Mouse (Mus musculus) heart, adult 11 months (tissue): ENCODE results near the gene Coa4.
A peak's percentile ranks its signal among the peaks of the same experiment; 100 is the strongest.

Experiments
- DNase-seq: peaks from one replicate; pipeline ENCODE4 v3.0.0; 2022

The Coa4 gene

DNA sequence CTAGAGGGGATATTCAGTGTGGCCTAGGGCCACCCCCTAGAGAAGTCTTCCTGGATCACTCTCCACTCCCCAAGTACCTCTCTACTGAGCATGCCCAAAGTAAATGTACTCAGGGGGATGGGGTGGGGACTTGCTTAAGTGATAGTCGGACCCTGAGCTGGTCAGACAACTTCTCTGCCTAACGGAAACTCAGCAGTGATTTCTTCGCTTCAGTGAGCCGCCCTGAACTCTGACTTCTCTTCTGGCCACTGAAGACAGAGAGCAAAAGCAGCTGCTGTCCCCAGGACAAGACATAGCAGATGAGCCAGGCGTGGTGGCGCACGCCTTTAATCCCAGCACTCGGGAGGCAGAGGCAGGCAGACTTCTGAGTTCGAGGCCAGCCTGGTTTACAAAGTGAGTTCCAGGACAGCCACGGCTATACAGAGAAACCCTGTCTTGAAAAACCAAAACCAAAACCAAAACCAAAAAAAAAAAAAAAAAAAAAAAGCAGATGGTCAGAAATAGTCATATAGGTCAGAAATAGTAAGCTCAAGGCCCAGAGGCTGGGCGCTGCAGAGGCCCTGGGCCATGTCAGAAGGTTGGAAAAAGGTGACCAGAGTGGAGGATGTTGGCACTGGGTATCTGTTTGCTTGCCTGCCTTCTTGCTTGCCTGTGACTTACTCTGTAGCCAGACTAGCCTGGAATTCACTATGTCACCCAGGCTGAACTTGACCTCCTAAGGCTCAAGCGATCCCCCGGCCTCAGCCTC lies 32.0 kb upstream of the Coa4 start:
- no peak for DNase-seq

DNA sequence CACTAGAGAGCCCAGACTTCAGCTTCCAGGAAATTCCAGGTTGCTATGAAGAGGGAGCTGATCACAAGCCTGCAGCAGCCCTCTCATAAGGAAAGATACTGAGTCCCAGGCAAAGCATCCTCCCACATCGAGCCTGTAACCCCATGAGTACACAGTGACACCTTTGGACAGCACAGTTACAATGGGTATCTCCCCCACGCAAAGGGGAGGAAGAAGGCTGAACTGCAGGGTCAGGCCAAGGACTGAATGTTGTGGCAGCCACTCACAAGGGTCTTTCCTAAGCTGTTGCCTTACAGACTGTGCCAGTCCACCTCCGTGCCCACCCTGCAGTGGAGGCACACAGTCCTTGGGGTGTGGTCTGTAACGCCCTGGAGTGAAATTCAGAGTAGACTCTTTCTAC lies 30.4 kb upstream of the Coa4 start:
- DNase-seq, result no peak

GRCm38 (mm10) chr7:100508670-100509069 lies 28.2 kb upstream of the Coa4 start:
- peak; percentile 91 for DNase-seq

DNA sequence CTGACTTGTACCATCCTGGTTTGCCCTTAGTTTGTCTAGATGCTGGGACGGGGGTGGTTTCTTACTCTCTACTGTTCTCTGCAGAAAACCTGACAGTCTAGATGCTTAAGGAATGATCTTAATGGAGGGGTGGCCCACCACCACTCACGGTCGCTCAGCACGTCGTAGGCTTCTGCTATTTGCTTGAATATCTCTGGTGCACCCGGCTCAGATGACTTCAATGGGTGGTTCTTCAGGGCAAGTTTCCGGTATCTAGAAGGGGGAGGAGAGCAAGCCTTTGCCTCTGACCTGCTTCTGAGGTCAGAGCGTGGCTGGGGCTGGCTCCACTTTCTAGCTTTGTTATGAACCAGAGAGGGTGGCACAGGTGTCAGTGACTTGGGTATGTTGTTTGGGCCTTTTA lies 25.3 kb upstream of the Coa4 start:
- no peak for DNase-seq

DNA sequence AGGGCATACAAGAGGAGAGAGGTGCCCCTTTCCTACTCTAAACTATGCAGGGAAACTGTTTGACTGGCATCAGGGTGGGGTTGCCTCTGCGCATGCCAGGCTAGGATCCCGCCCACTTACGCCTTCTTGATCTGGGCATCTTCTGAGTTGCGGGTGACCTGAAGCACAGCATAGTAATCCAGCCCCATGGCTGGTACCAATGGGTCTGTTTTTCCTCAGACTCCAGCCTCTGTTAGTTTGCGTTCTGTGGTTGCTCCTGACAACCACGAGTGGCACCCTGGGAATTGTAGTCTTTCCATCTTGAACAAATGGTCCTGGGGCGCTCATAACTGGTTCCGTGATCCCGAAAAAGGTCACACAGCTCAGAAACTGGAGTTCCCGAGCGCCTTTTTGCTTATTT lies 22.3 kb upstream of the Coa4 start, which contains the start of gene Dnajb13:
Dnajb13 (minus strand) TSS at position 388 of the 400 bp plus-strand sequence.
- no peak for DNase-seq

DNA sequence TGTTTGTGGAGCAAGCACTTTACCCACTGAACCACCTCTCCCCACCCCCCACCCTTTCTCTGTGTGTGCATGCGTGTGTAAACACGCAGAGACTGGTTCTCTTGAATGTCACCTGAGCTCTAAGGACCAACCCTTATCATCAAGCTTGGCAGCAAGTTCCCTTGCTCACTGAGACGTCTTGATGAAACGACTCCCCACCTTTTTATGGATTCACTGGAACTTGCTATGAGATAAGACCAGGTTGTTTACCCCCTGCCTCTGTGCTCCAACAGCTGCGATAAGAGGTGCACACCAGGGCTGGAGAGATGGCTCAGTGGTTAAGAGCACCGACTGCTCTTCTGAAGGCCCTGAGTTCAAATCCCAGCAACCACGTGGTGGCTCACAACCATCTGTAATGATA lies 16.7 kb upstream of the Coa4 start:
- no peak for DNase-seq

DNA sequence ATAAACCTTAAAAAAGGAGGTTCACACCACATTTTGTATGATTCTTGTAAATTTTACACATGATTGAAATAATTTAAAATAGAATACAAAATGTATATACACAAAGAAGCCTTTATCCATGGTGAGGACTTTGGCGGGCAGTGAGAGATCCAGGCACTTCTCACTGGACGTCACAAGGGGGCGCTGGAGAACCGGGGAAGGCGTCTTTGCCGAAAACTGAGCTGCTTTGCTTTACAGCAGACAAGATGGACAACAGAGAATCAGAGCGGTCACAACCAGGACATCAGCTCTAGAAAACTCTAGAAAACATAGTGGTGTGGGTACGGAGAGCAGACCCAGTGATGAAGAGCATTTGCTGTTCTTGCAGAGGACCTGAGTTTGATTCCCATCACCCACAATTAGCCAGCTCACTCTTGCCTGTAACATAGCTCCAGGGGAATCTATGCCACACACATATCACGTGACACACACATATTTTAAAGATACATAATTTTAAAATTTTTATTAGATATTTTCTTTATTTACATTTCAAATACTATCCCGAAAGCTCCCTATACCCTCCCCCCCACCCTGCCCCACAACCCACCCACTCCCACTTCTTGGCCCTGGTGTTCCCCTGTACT lies 16.1 kb upstream of the Coa4 start:
- peak; percentile 93 for DNase-seq

DNA sequence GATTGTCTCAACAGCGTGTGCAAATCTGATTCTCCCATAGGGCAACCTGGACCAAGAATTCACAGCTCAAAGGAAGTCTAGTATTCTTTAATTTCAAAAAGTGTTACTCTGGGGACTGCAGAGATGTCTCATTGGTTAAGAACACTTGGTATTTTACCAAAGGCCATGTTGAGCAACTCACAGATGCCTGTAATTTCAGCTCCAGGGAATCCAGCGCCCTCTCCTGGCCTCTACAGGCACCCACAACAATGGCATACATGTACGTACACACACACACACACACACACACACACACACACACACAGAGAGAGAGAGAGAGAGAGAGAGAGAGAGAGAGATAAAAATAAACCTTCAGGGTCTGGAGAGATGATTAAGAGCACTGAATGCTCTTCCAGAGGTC lies 14.6 kb upstream of the Coa4 start:
- no peak for DNase-seq

- no peak for DNase-seq
Measured at GRCm38 (mm10) chr7:100524669-100525068, 12.2 kb upstream of the Coa4 start.

DNA sequence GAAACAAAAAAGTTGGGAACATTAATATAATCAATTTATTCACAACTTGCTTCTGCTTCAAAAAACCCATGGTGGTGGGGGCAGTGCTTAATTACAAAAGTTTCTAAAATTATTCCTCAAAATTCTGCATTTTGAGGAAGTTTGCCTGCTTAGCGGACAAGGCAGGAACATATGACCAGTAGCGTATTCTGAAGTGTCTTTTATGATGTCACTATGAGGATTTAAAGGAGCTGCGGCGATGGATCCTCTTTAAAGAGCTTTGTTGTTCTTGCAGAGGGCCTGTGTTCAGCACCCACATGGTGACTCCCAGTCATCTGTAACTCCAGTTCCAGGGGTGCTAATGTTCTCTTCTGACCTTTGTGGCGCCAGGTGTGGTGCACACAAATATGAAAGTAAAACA lies 6.1 kb upstream of the Coa4 start:
- no peak for DNase-seq

GRCm38 (mm10) chr7:100533503-100533902 lies 3.4 kb upstream of the Coa4 start:
- peak; percentile 86 for DNase-seq

GRCm38 (mm10) chr7:100534216-100534615 lies 2.7 kb upstream of the Coa4 start:
- DNase-seq, result peak; percentile 86

GRCm38 (mm10) chr7:100535831-100536230 lies 1.0 kb upstream of the Coa4 start:
- DNase-seq, result peak; percentile 80

DNA sequence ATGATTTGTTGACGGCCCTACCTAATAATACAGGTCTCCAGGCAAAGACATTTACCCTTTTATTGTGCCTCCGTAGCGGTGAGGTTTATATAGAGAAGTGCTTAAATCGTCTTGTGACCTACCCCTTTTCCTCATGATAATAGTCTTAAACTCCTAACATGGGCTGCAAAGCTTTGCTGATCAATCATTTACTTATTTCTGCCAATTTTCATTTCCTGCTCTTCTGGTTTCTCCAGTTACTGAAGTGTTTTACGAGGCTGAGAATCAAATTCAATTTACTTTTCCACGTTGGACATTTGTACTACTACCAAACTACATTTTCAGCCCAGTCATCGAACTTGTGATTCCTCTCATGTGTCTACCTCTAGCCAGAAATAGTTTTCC lies 640 bp downstream of the Coa4 start:
- DNase-seq, result no peak

DNA sequence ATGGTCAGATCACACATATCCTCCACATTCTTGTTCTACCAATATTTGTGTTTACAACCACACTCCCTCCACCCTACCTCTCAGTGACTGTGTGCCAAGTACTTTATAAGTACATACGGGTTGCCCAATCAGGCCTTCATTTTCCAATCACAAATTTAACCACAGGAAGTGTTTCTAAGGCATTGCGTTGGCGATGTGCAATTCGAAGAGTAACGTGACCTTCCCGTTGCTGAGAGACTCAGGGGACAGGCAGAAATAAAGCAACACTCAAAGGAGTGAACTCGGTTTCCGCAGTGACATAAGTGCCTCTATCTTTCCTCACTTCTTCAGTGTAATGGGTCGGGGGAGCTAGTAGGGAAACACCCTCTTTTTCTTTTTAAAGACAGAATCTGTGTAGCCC lies 2.6 kb downstream of the Coa4 start:
- DNase-seq, result peak; percentile 73

DNA sequence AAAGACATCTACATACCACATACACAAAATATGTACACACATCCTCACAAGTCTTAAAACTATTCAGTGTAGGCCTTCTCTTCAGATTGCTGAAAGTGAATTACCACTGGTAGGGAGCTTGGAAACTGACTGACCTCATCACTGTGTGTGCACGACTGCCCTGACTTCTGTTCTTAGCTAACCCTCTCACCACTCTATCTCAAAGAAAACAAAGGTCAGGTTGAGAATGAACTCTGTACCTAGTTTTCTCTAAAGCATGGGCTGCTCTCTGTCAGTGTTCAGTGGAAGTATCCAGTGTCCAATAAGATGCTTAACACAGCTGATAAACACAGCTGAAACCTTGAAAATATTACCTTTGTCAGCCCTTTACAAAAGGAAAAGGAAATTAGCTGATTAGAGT lies 7.6 kb downstream of the Coa4 start:
- DNase-seq, result no peak

- DNase-seq, result peak; percentile 86
Measured at GRCm38 (mm10) chr7:100547631-100548030, 10.8 kb downstream of the Coa4 start.

DNA sequence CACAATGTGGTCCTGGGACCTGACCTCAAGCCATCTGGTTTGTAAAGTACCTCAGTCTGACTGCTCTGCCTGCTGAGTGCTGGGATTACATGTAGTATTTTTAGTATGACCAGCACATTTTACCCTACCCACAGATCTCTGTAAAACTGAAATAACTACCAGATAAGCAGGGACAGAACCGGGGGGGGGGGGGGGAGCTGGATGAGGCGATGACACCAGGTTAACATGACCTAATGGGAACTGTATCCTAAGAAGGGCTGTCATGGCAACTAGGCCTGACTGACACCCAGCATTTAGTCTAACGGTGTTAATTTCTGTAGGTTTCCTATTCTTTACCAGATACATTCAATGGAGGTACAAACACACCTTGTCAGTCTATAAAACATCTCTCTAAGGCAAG lies 12.9 kb downstream of the Coa4 start:
- no peak for DNase-seq

DNA sequence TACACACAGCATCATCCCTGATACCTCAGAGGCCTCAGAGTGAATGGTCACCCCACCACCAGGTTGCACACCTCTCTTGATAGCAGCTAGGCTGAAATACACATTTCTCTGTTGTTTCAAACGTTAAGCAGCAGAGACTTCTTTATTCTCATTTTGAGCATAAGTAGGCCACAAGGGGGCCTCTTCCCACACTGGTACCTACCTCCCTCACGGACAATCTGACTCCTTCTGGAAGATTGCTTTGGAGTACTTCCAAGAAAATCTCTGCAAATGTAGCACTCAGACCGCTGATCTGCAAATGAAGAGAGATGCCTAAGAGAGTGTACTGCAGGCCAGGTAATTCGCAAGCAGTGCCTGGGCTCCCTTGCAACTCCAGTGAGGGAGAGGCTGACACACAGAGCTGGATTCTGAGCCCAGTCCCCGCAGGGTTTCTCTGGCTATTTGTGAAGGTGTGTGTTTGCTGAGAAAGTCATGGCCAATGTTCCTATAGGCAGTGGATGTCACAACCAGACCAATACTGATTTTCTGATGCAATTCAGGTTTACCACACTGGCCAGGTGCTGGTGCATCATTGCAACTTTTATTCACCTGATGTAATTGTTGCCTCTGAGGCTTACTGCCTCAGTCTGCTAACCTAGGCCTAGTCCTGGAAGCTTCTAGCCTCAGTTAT lies 13.6 kb downstream of the Coa4 start:
- DNase-seq, result peak; percentile 65

GRCm38 (mm10) chr7:100554939-100555338 lies 18.1 kb downstream of the Coa4 start:
- DNase-seq, result peak; percentile 39

- peak; percentile 93 for DNase-seq
Measured at GRCm38 (mm10) chr7:100555431-100555951, 18.6 kb downstream of the Coa4 start.

DNA sequence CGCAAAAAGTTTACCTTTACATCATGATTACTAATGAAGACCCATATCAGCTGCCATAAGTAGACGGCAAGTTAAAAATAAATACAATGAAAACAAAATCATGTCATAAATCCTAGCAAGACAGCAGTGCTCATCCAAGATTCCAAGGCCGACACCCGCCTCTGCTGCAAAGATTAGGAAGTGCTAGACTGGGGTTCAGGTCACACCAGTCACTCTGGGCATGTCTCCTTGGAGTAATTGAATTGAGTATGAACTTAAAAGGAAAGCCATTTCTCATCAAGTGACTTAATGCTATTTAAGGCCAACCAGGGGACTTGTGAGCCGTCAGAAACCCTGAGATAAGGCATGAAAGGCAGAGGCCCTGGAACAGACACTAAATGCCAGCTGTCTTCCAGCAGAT lies 20.4 kb downstream of the Coa4 start:
- peak; percentile 85 for DNase-seq

GRCm38 (mm10) chr7:100559331-100559730 lies 22.5 kb downstream of the Coa4 start:
- peak; percentile 41 for DNase-seq
